Mouse (Mus musculus) cerebellum, adult 2 months (tissue): ENCODE results near the gene Mfsd9.

Experiments used
- CTCF ChIP-seq: fragments of 200-500 bp; IDR thresholded peaks from 2 replicates; pipeline ENCODE4 v1.5.1; 2011; ENCODE audit warnings: low read depth, mild to moderate bottlenecking, control low read depth, low read length, moderate library complexity, borderline replicate concordance; ENCODE audit not compliant: insufficient read depth
- POLR2A ChIP-seq: fragments of 200-500 bp; IDR thresholded peaks from 2 replicates; pipeline ENCODE4 v1.6.1; 2011; ENCODE audit warnings: low read length, control low read depth, borderline replicate concordance; ENCODE audit not compliant: insufficient read depth

DNA sequence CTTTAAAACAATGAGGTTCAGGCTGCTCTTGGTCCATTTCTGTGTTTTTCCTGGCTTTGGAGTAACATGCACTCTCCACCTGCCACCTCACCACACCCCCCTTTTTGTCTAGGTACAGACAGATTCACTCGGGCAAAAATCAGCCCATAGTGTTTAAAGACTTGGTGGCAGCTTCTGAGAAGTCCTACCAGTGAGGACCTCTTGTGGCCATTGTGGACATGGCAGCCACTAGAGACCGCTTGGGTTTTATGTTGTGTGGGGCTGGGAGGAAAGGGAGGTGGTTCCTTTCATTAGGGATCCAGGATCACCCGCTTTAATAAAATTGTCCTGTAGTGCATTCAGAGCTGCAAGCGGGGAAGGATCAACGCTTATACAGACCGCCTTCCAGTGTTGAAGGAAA lies 21.9 kb downstream of the Mfsd9 start:
- TF ChIP-seq POLR2A = no peak
- TF ChIP-seq CTCF = peak; percentile 35; the same call in 1 of the 2 replicates
